Mouse (Mus musculus) brain, embryonic 14.5 days (tissue): Measurements from ENCODE around the gene Duoxa2.

Experiments
- CTCF ChIP-seq: fragments of 200-500 bp; IDR thresholded peaks from 2 replicates; pipeline ENCODE4 v1.5.1; 2012; ENCODE audit warnings: inconsistent platforms, mild to moderate bottlenecking, moderate library complexity, borderline replicate concordance; ENCODE audit not compliant: insufficient read depth, insufficient read length; ENCODE audit errors: extremely low read depth
- POLR2A ChIP-seq: fragments of 200-500 bp; IDR thresholded peaks from 2 replicates; pipeline ENCODE4 v1.6.1; 2012; ENCODE audit warnings: mild to moderate bottlenecking, inconsistent platforms, borderline replicate concordance; ENCODE audit not compliant: poor library complexity, insufficient read depth, insufficient read length, severe bottlenecking; ENCODE audit errors: extremely low read depth

DNA sequence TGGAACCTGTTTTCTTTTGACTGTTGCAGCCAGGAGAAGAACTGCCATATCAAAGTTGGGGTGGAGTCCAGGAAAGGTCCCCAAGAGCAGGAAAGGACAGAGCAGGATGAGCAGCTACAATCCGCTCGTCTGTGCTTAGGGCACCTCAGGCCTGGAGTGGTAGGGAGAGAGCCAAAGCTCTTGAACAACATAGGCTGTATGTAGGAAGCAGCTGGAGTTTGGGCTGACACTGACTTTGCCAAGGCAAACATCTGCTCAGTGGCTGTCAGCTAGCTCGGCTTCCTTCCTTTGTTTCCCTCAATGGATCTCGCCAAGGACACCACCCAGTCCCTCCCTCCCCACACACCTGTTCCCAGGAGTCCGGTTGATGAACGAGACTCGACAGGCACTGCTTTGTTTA lies 12.6 kb upstream of the Duoxa2 start:
- TF ChIP-seq POLR2A (no peak), CTCF (no peak)
